Comparison of ENCODE assay signal across 8 mouse cellular contexts in genomic region chr7:80199851-80200587, GRCm38 (mm10). TPM values are rescaled to one million over a fixed set of nuclear protein-coding genes. Genes with fewer than 3 reads are reported as not detected.
A peak's percentile ranks its signal among the peaks of the same experiment; 100 is the strongest.
DNase-seq lines count a peak whose midpoint lies in the region; ATAC-seq lines count a peak whose summit lies in the region.

No protein-coding gene starts in this region.

- H3K9me3 ChIP-seq in hindbrain, embryonic 10.5 days = no peaks in the 10 kb centered on the region
- H3K9me3 ChIP-seq in liver, embryonic 16.5 days (replicated peaks; ENCODE audit: control insufficient read depth, low read length) = no peaks in the 10 kb centered on the region

- DNase-seq in adrenal gland, adult (ENCODE audit: inconsistent age in 2 of 2, low spot score in 1 of 2) = peak; percentile 13 to 56
- no peak for DNase-seq in adrenal gland, postnatal 4 days (ENCODE audit: low spot score in 2 of 2)
- peak; percentile 90 for DNase-seq in ES-CJ7 (ENCODE audit: low read depth, low spot score)
- no peak for DNase-seq in hindbrain, embryonic 10.5 days (ENCODE audit: low spot score)
- DNase-seq in Muller cell, postnatal 12 days (ENCODE audit: inconsistent ontology term) = no peak
- DNase-seq in c-Kit-positive CD71-positive TER-119-positive erythroid progenitor cells, embryonic 14.5 days (ENCODE audit: low spot score) = no peak
- DNase-seq in natural killer cell, adult 2 months (ENCODE audit: low spot score in 2 of 2) = no peak

- H3K9ac ChIP-seq in liver, embryonic 16.5 days (ENCODE audit: low read depth, low read length) = peak overlapping the region; percentile 99

- WGBS in hindbrain, embryonic 10.5 days = 64% methylated on average over 11 of the region's 11 CpGs
- WGBS in liver, embryonic 16.5 days (ENCODE audit: insufficient replicate concordance) = 72% methylated on average over 11 of the region's 11 CpGs

- H3K4me1 ChIP-seq in hindbrain, embryonic 10.5 days (replicated peaks) = peaks cover 83% of the 10 kb centered on the region
- peaks cover 87% of the 10 kb centered on the region for H3K4me1 ChIP-seq in liver, embryonic 16.5 days (ENCODE audit: control insufficient read depth, low read depth, low read length)

- no peaks in the 10 kb centered on the region for H3K27me3 ChIP-seq in hindbrain, embryonic 10.5 days (ENCODE audit: insufficient read depth, poor library complexity, severe bottlenecking)
- H3K27me3 ChIP-seq in liver, embryonic 16.5 days (ENCODE audit: control insufficient read depth, insufficient read depth, low read depth, low read length) = no peaks in the 10 kb centered on the region

- H3K4me2 ChIP-seq in liver, embryonic 16.5 days (ENCODE audit: low read depth, low read length) = peak overlapping the region; percentile 96

- no peak for ATAC-seq in liver, embryonic 16.5 days (ENCODE audit: low read depth)

- H3K36me3 ChIP-seq in hindbrain, embryonic 10.5 days = peaks cover 24% of the 10 kb centered on the region
- peaks cover 10% of the 10 kb centered on the region; the same call in 1 of the 2 replicates for H3K36me3 ChIP-seq in liver, embryonic 16.5 days (ENCODE audit: control insufficient read depth, insufficient read depth)

- peak overlapping the region; percentile 72 for H3K4me3 ChIP-seq in hindbrain, embryonic 10.5 days
- H3K4me3 ChIP-seq in liver, embryonic 16.5 days (ENCODE audit: low read depth, low read length) = peak overlapping the region; percentile 98

- H3K27ac ChIP-seq in hindbrain, embryonic 10.5 days = no peak overlapping the region
- H3K27ac ChIP-seq in liver, embryonic 16.5 days (ENCODE audit: low read length) = peak overlapping the region; percentile 90

RNA-seq across cellular contexts. Expression of gene Sema4b, which starts 13.4 kb away (rescaled TPM):
- total RNA-seq in adrenal gland, postnatal 4 days (2021) = 10 to 100 TPM; 62.1 to 66.9 TPM
- 14.0 and 17.5 TPM in 2 replicates for polyA plus RNA-seq in hindbrain, embryonic 10.5 days (2016; fragmentation: Nextera tagmentation; extraction: Ambion mirVana)
- 13.4 and 14.4 TPM in 2 replicates for polyA plus RNA-seq in liver, embryonic 16.5 days (2015; fragmentation: Nextera tagmentation; extraction: Ambion mirVana)

RNA-seq across cellular contexts. Expression of gene Cib1, which starts 32.6 kb away (rescaled TPM):
- 10 to 100 TPM; 50.5 to 52.1 TPM for total RNA-seq in adrenal gland, postnatal 4 days (2021)
- 74.8 and 79.6 TPM in 2 replicates for polyA plus RNA-seq in hindbrain, embryonic 10.5 days (2016; fragmentation: Nextera tagmentation; extraction: Ambion mirVana)
- 76.4 and 77.0 TPM in 2 replicates for polyA plus RNA-seq in liver, embryonic 16.5 days (2015; fragmentation: Nextera tagmentation; extraction: Ambion mirVana)

RNA-seq across cellular contexts. Expression of gene Gdpgp1, which starts 32.6 kb away (rescaled TPM):
- total RNA-seq in adrenal gland, postnatal 4 days (2021) = 1 to 10 TPM; 5.0 to 5.1 TPM
- polyA plus RNA-seq in hindbrain, embryonic 10.5 days (2016; fragmentation: Nextera tagmentation; extraction: Ambion mirVana) = 6.2 and 6.5 TPM in 2 replicates
- 1.5 and 1.7 TPM in 2 replicates for polyA plus RNA-seq in liver, embryonic 16.5 days (2015; fragmentation: Nextera tagmentation; extraction: Ambion mirVana)

RNA-seq across cellular contexts. Expression of gene Ttll13, which starts 46.2 kb away (rescaled TPM):
- 1 to 10 TPM; 3.2 to 4.5 TPM for total RNA-seq in adrenal gland, postnatal 4 days (2021)
- polyA plus RNA-seq in hindbrain, embryonic 10.5 days (2016; fragmentation: Nextera tagmentation; extraction: Ambion mirVana) = 0.70 and 0.98 TPM in 2 replicates
- polyA plus RNA-seq in liver, embryonic 16.5 days (2015; fragmentation: Nextera tagmentation; extraction: Ambion mirVana) = 0.16 and 0.42 TPM in 2 replicates

Comparison
In these comparisons a context has a peak if more than half of its experiments do, and no peak if none do; other contexts are left out.
1. DNase-seq: peak in adrenal gland, adult (2 of 2) and ES-CJ7 (single experiment); none in adrenal gland, postnatal 4 days (0 of 2), hindbrain, embryonic 10.5 days (single experiment), Muller cell, postnatal 12 days (single experiment), c-Kit-positive CD71-positive TER-119-positive erythroid progenitor cells, embryonic 14.5 days (single experiment) and natural killer cell, adult 2 months (0 of 2).